Mouse (Mus musculus) midbrain, embryonic 14.5 days (tissue): Measurements from ENCODE around the gene Cma1. TPM values are rescaled to one million over a fixed set of nuclear protein-coding genes. Genes with fewer than 3 reads are reported as not detected.

Experiments
- ATAC-seq: fragments of 200-750 bp; cut with Nextera tagmentation; 2 replicates; pipeline ENCODE4 v1.8.0; 2017; ENCODE audit warnings: moderate number of reproducible peaks, moderate library complexity; ENCODE audit not compliant: low FRiP score, low TSS enrichment
- DNase-seq: peaks from one replicate; pipeline ENCODE4 v3.0.0-alpha.2; 2015
- H3K27ac ChIP-seq: fragments of 300-500 bp; sonication (generic); replicated peaks from 2 replicates; pipeline ENCODE4 v1.5.1; 2014; ENCODE audit warnings: mild to moderate bottlenecking, low read depth, low read length, moderate library complexity
- H3K27me3 ChIP-seq: fragments of 300-500 bp; sonication (generic); 2 replicates; pipeline ENCODE4 v1.6.1; 2014; ENCODE audit warnings: low read length, control low read depth, mixed read lengths; ENCODE audit not compliant: control insufficient read depth, insufficient read depth
- H3K36me3 ChIP-seq: fragments of 300-500 bp; sonication (generic); 2 replicates; pipeline ENCODE4 v1.6.1; 2014; ENCODE audit warnings: low read length, control low read depth; ENCODE audit not compliant: control insufficient read depth, insufficient read depth
- H3K4me1 ChIP-seq: fragments of 300-500 bp; sonication (generic); 2 replicates; pipeline ENCODE4 v1.6.1; 2014; ENCODE audit warnings: mild to moderate bottlenecking, antibody characterized with exemption, low read length, control low read depth; ENCODE audit not compliant: control insufficient read depth, insufficient read depth
- H3K4me2 ChIP-seq: fragments of 300-500 bp; sonication (generic); 2 replicates; pipeline ENCODE4 v1.6.1; 2014; ENCODE audit warnings: mild to moderate bottlenecking, low read length, moderate library complexity
- H3K4me3 ChIP-seq: fragments of 300-500 bp; sonication (generic); replicated peaks from 2 replicates; pipeline ENCODE4 v1.5.1; 2014; ENCODE audit warnings: low read depth, low read length
- H3K9ac ChIP-seq: fragments of 300-500 bp; sonication (generic); replicated peaks from 2 replicates; pipeline ENCODE4 v1.6.1; 2014; ENCODE audit warnings: mild to moderate bottlenecking, low read length, moderate library complexity
- H3K9me3 ChIP-seq: fragments of 300-500 bp; sonication (generic); 2 replicates; pipeline ENCODE4 v1.6.1; 2016; ENCODE audit warnings: low read length, control low read depth, mixed read lengths; ENCODE audit not compliant: control insufficient read depth
- WGBS: fragments of 180-500 bp; shearing (Covaris S2); extraction: QIAGEN DNeasy Blood & Tissue Kit; methylation state at CpG from one replicate; pipeline ENCODE4 v1.1.7; 2014; 5-methylcytosine and 5-hydroxymethylcytosine counted together
- polyA plus RNA-seq: library from polyadenylated mRNA; unstranded; fragments of >200 nt; fragmentation: Nextera tagmentation; extraction: Ambion mirVana; gene quantifications from 2 replicates; pipeline ENCODE4 v1.2.1, GENCODE M21; 2014

Cma1 gene
- polyA plus RNA-seq, 1 experiment from 2014 or later = 0.26 TPM

DNA sequence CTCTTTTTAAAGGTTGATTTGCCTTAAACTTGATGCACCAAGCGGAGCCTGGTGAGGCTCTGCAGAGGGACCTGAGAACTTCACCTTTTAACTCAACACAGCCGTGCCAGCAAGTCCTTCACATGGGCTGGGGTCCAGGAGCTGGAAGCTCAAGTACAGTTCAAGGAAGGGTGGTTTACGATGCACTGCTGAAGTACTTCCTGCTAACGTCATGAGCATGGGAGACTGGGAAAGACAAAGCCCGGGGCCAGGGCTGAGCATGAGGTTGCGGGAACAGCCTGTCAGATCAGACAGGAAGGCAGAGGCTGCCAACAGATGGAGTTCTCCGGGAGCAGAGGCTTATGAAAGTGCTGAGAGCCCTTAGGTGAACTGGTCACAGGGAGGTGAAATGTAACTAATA lies 10.9 kb downstream of the Cma1 start:
- Histone ChIP-seq H3K9ac (no peak overlapping the region), H3K27me3 (no peaks in the 10 kb centered on the region), H3K4me3 (no peak overlapping the region), H3K36me3 (no peaks in the 10 kb centered on the region), H3K27ac (no peak overlapping the region), H3K4me2 (no peak overlapping the region), H3K4me1 (no peaks in the 10 kb centered on the region), H3K9me3 (no peaks in the 10 kb centered on the region)
- DNase-seq (peak; percentile 2), ATAC-seq (no peak)
- 67% methylated on average over 7 of the region's 7 CpGs for WGBS

DNA sequence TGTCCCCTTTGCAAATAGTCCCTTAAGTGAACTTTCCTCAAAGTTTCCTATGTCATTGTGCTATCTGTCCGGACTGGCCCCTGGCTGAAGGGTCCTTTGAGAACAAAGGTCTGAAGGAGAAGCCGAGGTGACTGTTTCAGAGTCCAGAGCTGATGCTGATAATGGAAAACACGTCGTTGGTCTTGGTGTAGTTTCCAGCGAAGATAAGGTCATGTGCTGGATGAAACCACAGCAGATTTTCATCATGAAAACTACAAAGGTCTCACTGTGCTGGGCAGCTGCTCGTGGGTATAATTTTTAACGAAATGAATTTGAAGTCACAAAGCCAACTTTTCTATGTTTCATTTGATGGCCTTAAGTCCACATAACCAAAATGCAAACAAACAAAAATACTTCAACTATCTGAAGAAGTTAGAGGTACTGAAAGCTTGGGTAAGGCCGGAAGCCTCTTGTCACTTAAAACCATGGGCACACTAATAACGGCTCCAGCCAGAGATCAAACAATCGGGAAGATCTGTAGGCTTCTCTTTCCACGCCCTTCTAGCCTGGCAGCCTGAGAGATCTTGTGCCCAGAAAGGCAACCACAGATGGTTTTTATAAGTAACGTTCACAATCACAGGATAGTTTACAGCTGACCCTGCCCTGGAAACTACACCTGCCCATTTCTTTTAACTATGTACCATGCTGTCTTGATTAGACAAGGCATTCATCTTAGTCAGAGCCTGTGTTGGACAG lies 15.0 kb downstream of the Cma1 start:
- Histone ChIP-seq H3K27ac (no peak overlapping the region), H3K4me2 (no peak overlapping the region), H3K4me3 (no peak overlapping the region), H3K9me3 (no peaks in the 10 kb centered on the region), H3K27me3 (no peaks in the 10 kb centered on the region), H3K4me1 (no peaks in the 10 kb centered on the region), H3K9ac (no peak overlapping the region), H3K36me3 (no peaks in the 10 kb centered on the region)
- ATAC-seq (no peak), DNase-seq (no peak)
- WGBS = 88% methylated on average over 12 of the region's 12 CpGs

DNA sequence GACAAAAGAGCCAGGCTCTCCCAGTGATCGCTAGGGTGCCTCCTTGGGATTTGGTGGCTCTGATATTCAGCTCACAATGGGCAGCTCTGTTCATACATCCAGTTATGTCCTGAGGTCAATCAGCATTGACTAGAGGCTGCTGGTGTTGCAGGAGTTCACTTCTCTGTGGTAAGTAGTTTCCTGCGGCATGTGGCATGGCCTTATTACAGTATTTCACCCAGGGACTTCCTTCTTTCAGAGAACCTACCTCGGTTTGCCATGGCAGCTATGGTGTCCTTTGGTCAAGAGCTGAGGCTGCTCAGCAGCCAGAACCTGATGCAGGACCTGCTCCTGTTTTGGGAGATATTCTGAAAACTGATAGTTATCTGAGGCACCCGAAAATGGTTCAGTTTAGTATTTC lies 17.6 kb downstream of the Cma1 start:
- H3K4me3 ChIP-seq = no peak overlapping the region
- H3K27me3 ChIP-seq = no peaks in the 10 kb centered on the region
- H3K4me2 ChIP-seq = no peak overlapping the region
- H3K4me1 ChIP-seq = no peaks in the 10 kb centered on the region
- no peak for DNase-seq
- 89% methylated on average over 4 of the region's 4 CpGs for WGBS
- no peak overlapping the region for H3K27ac ChIP-seq
- no peak overlapping the region for H3K9ac ChIP-seq
- H3K36me3 ChIP-seq = no peaks in the 10 kb centered on the region
- H3K9me3 ChIP-seq = no peaks in the 10 kb centered on the region
- ATAC-seq = no peak

DNA sequence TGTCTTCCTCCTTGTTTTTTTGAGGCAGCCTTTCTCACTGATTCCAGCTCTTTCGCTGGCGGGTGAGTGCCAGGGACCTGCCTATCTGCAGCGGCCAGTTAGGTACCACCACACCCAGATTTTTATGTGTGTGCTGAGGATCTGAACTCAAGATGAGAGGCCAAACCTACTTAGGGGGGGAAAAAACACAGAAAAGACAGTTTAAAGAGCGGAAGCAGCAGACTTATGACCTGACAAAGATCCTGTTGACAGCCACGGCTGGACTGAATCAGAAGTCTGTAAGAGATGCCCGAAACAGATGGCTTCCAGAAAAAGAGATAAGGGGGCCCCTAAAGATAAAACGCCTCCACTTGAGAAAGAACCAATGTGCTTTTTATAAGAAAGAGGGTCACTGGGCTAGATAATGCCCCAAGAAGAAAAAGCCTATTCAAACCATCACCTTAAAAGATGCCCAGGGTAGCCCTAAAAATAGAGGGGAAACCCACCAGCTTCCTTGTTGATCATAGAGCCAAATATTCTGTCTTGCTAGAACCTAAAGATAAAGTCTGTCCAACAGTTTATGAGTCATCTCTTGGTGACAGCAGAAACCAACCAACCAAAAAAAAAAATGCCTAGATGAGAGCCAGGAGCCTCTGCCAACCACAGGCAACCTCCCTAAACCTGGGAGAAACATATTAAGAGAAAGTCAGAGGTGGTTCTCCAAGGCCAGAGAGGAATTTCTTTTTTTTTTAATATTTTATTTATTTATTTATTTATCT lies 21.8 kb downstream of the Cma1 start:
- DNase-seq (no peak), ATAC-seq (no peak)
- no peak overlapping the region for H3K27ac ChIP-seq
- H3K9ac ChIP-seq = no peak overlapping the region
- WGBS = 87% methylated on average over 7 of the region's 7 CpGs
- no peaks in the 10 kb centered on the region for H3K36me3 ChIP-seq
- no peak overlapping the region for H3K4me3 ChIP-seq
- no peaks in the 10 kb centered on the region for H3K4me1 ChIP-seq
- no peak overlapping the region for H3K4me2 ChIP-seq
- H3K9me3 ChIP-seq = no peaks in the 10 kb centered on the region
- H3K27me3 ChIP-seq = no peaks in the 10 kb centered on the region

DNA sequence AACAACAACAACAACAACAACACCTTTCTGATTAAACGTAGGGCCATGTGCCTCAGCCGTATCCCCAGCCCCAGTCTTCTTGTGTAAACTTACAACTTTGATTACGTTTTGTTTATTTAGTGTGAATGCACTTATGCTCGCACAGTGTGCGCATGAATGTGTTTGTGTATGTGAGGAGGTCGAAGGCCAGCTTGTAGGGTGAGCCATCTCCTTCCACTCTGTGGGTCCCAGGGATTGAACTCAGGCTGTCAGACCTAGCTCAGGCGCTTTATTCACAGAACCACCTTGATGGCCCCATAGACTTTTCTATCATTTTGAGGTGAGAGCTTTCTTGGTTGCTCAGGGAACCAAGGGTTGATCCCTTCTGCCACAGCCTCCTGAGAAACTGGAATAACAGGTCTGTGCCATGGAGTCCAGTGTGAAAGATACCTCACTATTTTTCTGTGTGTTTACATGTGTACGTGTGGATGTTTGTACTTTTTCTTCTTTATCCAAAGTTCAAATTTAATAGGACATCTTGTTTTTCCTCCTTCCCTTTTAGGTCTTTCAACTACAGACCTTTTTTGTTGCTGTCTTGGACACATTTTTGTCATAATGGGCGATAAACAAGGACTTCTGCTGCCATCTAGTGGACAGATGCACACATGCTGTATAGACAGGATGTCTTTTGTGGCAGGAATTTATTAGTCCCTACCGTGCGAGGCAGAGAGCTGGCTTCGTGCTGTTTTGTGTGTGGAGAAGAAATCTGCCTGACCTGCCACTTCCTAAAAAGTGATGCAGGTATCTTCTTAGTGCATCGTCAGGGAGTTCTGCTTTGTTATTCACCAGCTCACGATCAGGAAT lies 26.0 kb downstream of the Cma1 start:
- no peaks in the 10 kb centered on the region for H3K9me3 ChIP-seq
- 42% methylated on average over 14 of the region's 14 CpGs for WGBS
- H3K4me2 ChIP-seq = peak overlapping the region; percentile 35; the same call in 1 of the 2 replicates
- 0 out of 2 replicates have a peak overlapping the region, but pooled peaks have one; percentile 27 for H3K9ac ChIP-seq
- ATAC-seq (peak; percentile 78; the same call in 1 of the 2 replicates), DNase-seq (peak; percentile 97)
- H3K27me3 ChIP-seq = no peaks in the 10 kb centered on the region
- H3K4me1 ChIP-seq = no peaks in the 10 kb centered on the region
- H3K4me3 ChIP-seq = no peak overlapping the region
- H3K36me3 ChIP-seq = no peaks in the 10 kb centered on the region
- H3K27ac ChIP-seq = no peak overlapping the region

DNA sequence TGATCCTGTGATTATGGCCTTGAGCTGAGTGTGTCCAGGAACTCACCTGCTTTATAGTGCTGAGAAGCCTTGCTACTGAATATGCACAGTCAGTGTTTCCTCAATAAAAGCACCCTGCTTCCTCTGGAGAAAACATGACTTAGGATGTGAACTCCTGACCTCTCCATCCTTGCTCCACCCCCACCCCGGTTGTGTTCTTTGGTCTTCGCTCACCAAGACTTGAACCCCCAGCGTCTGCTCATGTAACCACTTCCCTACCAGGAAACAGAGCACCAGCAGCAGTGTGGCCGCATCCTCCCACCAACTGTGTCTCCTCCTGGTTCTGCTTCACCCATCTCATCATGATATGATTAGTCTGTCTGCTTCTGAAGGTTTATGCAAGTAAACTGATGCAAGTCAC lies 31.1 kb downstream of the Cma1 start:
- DNase-seq (no peak), ATAC-seq (no peak)
- Histone ChIP-seq H3K9ac (no peak overlapping the region), H3K4me2 (no peak overlapping the region), H3K36me3 (no peaks in the 10 kb centered on the region), H3K27me3 (no peaks in the 10 kb centered on the region), H3K4me1 (no peaks in the 10 kb centered on the region), H3K27ac (no peak overlapping the region), H3K4me3 (no peak overlapping the region), H3K9me3 (no peaks in the 10 kb centered on the region)
- WGBS = 63% methylated on average over 4 of the region's 4 CpGs

DNA sequence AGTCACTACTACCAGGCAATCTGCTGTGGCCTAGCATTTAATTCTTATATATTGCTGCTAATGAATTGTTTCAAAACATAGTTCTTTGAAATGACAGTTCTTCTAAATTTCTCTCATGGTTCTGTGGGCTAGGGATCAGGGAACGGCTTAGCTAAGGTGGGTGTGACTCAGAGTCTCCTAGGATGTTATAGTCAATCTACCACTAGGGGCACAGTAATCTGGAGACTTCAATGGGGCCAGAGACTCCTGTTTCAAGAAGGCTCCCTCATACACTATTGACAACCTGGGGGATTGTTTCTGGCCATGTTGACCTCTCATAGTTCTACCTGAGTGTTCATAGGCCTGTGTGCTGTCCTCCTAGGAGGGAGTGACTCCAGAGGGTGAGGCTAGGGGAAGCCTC lies 39.0 kb downstream of the Cma1 start:
- ATAC-seq (no peak), DNase-seq (no peak)
- H3K27ac ChIP-seq = no peak overlapping the region
- H3K9me3 ChIP-seq = no peaks in the 10 kb centered on the region
- H3K4me2 ChIP-seq = no peak overlapping the region
- no peaks in the 10 kb centered on the region for H3K27me3 ChIP-seq
- H3K4me1 ChIP-seq = peaks cover 6% of the 10 kb centered on the region
- H3K9ac ChIP-seq = no peak overlapping the region
- no peak overlapping the region for H3K4me3 ChIP-seq
- no peaks in the 10 kb centered on the region for H3K36me3 ChIP-seq
- WGBS = 25% methylated on average over 1 of the region's 1 CpGs

DNA sequence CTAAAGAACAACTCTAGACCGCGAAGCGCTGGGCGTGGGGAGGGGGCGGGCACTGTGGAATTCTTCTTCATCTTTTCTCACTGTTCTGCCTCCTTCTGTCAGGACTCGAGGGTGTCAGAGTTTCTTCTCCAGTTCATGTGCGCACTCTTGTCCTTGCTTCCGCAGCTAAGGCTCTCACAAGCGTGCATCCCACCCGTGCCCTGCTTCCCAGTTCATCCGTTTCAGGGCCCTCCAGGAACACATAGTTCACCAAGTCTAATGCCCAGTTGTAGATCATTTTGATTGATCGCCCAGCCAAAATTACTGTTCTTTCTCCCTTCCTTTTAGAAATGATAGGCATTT lies 44.1 kb downstream of the Cma1 start:
- 7% methylated on average over 12 of the region's 12 CpGs for WGBS
- ATAC-seq = peak; percentile 40; the same call in 1 of the 2 replicates
- no peak for DNase-seq

More for the DNA sequence above, 44.1 kb downstream of the Cma1 start:
- Histone ChIP-seq H3K4me3 (peak overlapping the region; percentile 55), H3K36me3 (peaks cover 30% of the 10 kb centered on the region), H3K27ac (peak overlapping the region; percentile 80), H3K4me1 (peaks cover 14% of the 10 kb centered on the region), H3K9ac (peak overlapping the region; percentile 86), H3K9me3 (no peaks in the 10 kb centered on the region), H3K4me2 (peak overlapping the region; percentile 59), H3K27me3 (no peaks in the 10 kb centered on the region)
